Mouse (Mus musculus): ENCODE results near the gene Zbtb5.
"Not testable (repeated sequence)": the region's sequence is repeated elsewhere in the genome, so short reads cannot be mapped to it uniquely, and the experiment has no call there.

Gene Zbtb5

DNA sequence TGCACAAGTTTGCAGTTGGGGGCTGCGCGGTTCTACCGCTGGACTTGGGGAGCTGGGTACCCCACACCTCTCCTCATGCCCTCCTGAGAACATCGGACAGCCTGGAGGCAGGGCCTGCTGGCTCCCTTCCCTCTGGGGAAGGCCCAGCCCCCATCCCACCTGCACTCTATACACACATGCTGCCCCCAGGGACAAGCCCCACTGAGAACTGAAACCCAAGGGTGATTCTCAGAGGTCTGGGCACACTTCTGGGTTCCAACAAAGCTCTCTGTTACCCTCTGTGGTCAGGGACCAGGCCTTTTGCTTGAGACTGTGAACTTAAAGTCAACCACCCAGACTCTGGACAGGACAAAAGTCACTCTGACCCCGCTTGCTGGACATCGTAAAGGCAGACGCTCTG, 42.2 kb downstream of the Zbtb5 start:
- DNase-seq (ENCODE audit: low spot score in 2 of 2): peak in 1 of 2 experiments; percentile 79

DNA sequence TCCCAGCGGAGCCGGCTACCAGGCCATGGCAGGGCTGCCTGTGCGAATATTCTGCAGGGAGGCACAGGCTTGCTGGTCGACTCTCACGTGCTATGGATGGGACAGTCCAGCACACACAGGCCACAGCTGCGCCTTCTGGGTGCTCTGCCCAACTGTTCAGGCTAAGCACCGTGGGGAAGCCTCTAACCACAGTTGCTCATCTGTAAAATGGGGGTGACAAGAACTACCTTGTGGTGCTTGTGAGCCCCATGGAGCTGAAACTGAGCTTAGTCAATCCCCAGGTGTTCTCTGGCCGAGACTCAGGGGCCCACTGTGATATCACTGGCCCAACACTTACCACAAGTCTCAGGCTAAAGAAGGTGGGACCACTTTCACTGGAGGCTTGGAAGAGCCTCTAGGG, 44.8 kb downstream of the Zbtb5 start:
- DNase-seq (ENCODE audit: low spot score in 2 of 2): no peak

GRCm38 (mm10) chr4:44965736-44966135, 46.5 kb downstream of the Zbtb5 start:
- no peak for DNase-seq (ENCODE audit: low spot score in 2 of 2)

DNA sequence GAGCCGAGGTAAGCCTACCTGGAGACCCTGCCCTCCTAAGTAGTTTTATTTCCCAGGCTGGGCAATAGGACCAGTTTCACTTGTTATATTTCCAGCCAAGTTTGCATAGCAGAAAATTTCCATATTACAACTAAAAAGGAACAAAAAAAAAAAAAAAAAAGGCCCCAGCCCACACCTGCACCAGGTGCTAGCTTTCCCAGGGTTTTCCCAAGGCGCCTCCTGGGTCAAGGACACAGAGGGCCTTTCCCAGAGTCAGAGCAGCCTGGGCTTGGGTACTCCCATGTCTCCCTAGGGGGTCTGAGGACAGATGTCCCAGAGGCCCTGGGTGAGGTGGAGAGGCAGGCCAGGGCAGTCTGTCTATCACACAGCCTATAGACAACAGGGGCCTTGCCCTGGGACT, 47.0 kb downstream of the Zbtb5 start:
- no peak for DNase-seq (ENCODE audit: low spot score in 2 of 2)

DNA sequence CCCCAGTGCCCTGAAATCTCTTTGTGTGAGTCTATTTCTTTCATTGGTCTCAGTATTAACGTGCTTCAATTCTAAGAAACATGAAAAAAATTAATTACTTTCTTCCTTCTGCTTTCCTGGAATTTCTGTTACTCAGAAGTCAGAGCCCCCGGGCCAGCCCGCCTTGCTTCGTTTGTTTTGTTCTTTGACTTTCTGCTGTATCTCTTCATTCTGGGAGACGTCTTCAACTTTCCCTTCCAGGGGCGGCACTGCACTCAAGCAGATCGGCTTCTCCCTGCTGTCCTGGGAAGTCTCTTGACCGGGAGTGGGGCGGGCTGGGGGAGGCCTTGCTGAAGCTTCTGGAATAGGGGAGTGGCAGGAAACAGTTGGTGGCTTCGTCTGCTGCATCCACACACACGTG, 49.1 kb downstream of the Zbtb5 start:
- DNase-seq (ENCODE audit: low spot score in 2 of 2): no peak

- no peak for DNase-seq (ENCODE audit: low spot score in 2 of 2)
These were observed 53.0 kb downstream of the Zbtb5 start for GRCm38 (mm10) chr4:44959220-44959619.

DNA sequence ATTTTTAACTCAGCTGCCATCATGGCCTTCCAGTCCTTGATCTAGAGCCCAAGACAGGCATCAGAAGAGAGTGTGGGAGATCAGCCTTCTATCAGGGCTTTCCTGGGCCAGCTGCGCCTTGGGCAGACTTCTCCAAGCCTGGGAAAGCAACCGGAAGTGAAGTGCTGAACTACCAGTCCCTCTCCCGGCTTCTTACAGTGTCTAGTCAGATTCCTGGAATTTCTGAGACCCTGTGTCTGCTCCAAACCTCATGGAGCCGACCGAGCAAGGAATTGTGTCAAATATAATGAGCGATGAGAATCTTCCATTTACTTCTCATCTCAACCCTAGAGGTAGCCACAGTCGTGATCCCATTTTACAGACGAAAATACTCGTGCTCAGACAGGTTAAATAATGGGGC, 53.4 kb downstream of the Zbtb5 start:
- DNase-seq (ENCODE audit: low spot score in 2 of 2): no peak

DNA sequence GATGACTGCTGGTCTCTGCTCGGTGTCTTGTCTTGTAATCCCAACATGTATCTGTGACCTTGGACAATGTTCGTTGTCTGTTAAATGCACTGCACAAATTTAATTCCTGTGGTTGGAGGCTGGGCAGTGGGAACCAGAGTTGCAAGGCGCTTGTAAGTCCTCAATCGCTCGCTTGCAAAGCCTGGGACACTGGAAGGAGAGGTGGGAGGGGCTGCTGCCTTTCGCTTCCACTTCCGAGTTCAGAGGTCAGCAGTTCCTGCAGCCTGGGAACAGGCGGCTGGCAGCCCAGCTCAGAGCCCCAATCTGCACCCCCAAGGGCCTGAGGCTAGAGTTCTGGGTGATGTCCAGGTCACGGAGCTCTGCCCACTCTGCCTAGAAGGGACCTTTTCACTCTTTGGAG, 59.2 kb downstream of the Zbtb5 start:
- no peak for DNase-seq (ENCODE audit: low spot score in 2 of 2)

- no peak for DNase-seq (ENCODE audit: low spot score in 2 of 2)
These were observed 63.9 kb downstream of the Zbtb5 start for GRCm38 (mm10) chr4:44948314-44948713.

GRCm38 (mm10) chr4:44947464-44947863, 64.7 kb downstream of the Zbtb5 start:
- no peak for DNase-seq (ENCODE audit: low spot score in 2 of 2)

DNA sequence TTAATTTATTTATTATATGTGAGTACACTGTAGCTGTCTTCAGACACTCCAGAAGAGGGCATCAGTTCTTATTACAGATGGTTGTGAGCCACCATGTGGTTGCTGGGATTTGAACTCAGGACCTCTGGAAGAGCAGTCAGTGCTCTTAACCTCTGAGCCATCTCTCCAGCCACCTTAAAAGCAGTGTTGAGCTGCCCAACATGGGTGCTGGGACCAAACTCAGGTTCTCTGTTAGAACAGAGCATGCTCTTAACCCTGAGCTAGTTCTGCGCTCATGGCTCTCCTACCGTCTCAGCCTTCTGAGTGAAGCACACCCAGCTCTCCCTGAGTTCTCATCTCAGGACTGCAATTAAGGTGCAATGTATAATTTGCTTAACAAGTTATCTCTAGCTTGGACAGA, 66.1 kb downstream of the Zbtb5 start:
- DNase-seq (ENCODE audit: low spot score in 2 of 2): not testable (repeated sequence)

GRCm38 (mm10) chr4:44944426-44945075, 67.7 kb downstream of the Zbtb5 start:
- no peak for DNase-seq (ENCODE audit: low spot score in 2 of 2)

DNA sequence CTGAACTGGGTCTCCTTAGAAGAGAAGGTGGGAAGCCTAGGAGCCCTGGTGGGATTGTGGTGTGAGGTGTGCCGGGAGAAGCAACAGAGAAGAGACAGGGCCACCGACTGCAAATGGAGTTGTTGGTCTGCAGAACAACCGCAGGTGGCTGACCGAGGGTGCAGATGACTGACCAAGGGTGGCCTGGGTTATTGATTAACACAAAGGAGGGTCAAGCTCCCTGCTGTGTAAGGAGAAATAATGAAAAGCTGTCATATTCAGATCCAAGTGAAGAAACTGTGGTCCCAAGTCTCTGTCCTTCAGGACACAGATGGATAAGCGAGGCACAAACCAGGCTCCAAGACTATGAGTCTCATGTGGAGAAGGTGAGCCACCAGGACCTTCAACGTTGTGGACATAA, 68.7 kb downstream of the Zbtb5 start:
- no peak for DNase-seq (ENCODE audit: low spot score in 2 of 2)

DNA sequence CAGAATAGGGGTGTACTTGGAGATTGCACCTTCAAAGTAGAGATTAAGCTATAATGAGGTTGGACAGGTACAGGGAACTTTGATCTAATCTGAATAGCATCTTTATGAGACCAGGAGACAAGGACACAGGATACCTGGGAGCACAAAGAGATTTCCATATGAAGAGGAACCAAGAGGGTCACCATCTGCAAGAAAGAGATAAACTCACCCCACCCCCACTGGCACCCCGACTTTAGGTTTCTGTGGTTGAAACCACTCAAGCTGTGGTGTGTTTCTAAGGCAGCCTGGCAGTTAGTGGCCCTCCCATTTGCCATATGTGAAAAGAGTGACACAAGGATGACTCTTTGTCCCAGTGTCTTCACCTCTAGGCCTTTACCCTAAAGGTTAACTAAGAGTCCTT, 70.0 kb downstream of the Zbtb5 start:
- peak in 1 of 2 experiments; percentile 41 for DNase-seq (ENCODE audit: low spot score in 2 of 2)

Measured in spleen, postnatal 10 days (tissue).